Mouse (Mus musculus): Measurements from ENCODE around the gene C1qtnf6. TPM values are rescaled to one million over a fixed set of nuclear protein-coding genes. Genes with fewer than 3 reads are reported as not detected.

C1qtnf6 gene
- polyA plus RNA-seq, 1 experiment from 2014 or later = 22.9 TPM

DNA sequence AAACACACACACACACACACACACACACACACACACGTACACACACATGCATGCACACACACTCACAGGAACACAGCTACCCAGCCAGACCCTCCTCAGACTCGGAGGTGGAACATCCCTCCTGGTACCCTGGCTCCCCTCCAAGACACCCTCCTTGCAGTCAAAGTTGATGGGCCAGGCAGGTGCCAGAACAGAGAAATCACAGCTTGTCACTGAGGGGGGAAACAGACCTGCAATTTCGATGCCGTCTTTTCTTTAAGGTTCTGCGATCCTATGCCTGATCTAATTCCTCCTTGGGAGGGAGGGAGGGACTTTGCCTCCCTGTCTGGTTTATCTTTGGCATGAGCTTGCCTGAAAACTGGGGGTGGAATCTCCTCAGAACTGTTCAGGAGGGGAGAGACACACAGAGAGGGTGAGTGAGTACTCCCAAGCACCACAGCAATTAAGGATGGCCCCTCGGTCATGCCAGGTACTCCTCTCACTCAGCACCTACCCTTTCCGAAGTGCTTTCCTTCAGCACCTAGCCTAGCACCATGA lies 11.6 kb upstream of the C1qtnf6 start:
- Histone ChIP-seq H3K4me1 (no peaks in the 10 kb centered on the region), H3K9ac (no peak overlapping the region), H3K4me3 (no peak overlapping the region), H3K36me3 (no peaks in the 10 kb centered on the region), H3K9me3 (no peaks in the 10 kb centered on the region), H3K27me3 (peaks cover 38% of the 10 kb centered on the region), H3K4me2 (replicated peaks) (no peak overlapping the region), H3K27ac (no peak overlapping the region)
- ATAC-seq (ENCODE audit: insufficient number of reproducible peaks, insufficient read depth, low FRiP score, low TSS enrichment) = no peak
- 60% methylated on average over 7 of the region's 7 CpGs for WGBS

DNA sequence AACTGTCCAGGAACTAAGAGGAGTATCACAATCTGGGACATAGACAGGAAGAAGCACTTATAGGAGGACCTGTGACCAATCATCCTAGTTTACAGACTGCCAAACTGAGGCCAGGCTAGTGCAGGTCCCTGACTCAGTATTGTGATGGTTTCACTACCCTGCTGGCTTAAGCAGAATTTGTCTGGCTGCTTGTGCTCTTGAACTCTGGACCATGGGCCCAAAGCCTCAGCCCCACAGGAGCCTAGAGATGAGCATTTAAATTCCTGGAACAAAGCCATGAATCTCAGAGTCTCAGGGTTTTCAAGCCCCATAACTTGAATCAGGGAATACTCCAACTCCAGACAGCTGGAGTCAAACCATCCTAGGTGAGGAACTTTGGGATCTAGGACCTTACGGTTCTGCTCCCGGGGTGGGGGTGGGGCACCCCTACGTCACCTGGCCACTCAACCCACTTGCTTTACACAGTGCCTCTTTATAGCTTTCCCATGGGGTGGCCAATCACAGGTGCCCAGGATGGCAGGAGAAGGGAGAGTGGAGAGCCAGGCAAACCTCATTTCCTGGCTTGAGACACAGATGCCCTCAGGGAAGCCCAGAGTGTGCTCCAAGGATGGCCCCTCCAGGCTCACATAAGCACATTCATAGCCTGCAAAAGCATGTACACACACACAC lies 11.0 kb upstream of the C1qtnf6 start:
- Histone ChIP-seq H3K27me3 (peaks cover 38% of the 10 kb centered on the region), H3K27ac (no peak overlapping the region), H3K9me3 (no peaks in the 10 kb centered on the region), H3K4me2 (replicated peaks) (no peak overlapping the region), H3K4me1 (no peaks in the 10 kb centered on the region), H3K9ac (0 out of 2 replicates have a peak overlapping the region, but pooled peaks have one; percentile 2), H3K36me3 (no peaks in the 10 kb centered on the region), H3K4me3 (no peak overlapping the region)
- ATAC-seq (ENCODE audit: insufficient number of reproducible peaks, insufficient read depth, low FRiP score, low TSS enrichment) = no peak
- WGBS = 76% methylated on average over 3 of the region's 3 CpGs

- H3K27me3 ChIP-seq = peaks cover 38% of the 10 kb centered on the region
- no peak overlapping the region for H3K4me3 ChIP-seq
- WGBS = 70% methylated on average over 3 of the region's 3 CpGs
- no peaks in the 10 kb centered on the region for H3K4me1 ChIP-seq
- H3K36me3 ChIP-seq = no peaks in the 10 kb centered on the region
- H3K9ac ChIP-seq = no peak overlapping the region
- no peak overlapping the region for H3K4me2 ChIP-seq (replicated peaks)
- H3K9me3 ChIP-seq = no peaks in the 10 kb centered on the region
- ATAC-seq (ENCODE audit: insufficient number of reproducible peaks, insufficient read depth, low FRiP score, low TSS enrichment) = no peak
- H3K27ac ChIP-seq = no peak overlapping the region
Measured at GRCm38 (mm10) chr15:78541606-78542005, 10.4 kb upstream of the C1qtnf6 start.

DNA sequence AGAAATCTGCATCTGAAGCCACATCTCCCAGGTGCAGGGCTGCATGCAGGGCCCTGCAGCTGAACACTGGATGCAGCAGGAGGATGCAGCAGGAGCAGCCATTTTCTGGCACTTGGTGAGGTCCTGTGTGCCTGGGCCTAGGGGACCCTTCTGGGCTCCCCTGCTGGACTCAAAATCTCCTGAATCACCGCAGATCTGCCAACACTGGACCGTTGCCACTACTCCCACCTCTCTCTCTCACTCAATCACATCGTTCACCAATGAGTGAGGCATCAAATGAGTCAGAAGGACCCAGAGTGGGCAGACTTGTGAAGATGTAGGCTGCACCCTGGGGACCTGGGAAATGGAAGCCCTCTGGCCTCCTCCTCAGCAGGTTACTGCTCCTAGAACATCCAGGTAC lies 9.8 kb upstream of the C1qtnf6 start:
- no peak overlapping the region for H3K9ac ChIP-seq
- H3K27me3 ChIP-seq = peaks cover 38% of the 10 kb centered on the region
- H3K36me3 ChIP-seq = no peaks in the 10 kb centered on the region
- WGBS = 88% methylated on average over 3 of the region's 3 CpGs
- no peak overlapping the region for H3K27ac ChIP-seq
- ATAC-seq (ENCODE audit: insufficient number of reproducible peaks, insufficient read depth, low FRiP score, low TSS enrichment) = no peak
- no peaks in the 10 kb centered on the region for H3K9me3 ChIP-seq
- no peak overlapping the region for H3K4me3 ChIP-seq
- H3K4me1 ChIP-seq = no peaks in the 10 kb centered on the region
- no peak overlapping the region for H3K4me2 ChIP-seq (replicated peaks)

DNA sequence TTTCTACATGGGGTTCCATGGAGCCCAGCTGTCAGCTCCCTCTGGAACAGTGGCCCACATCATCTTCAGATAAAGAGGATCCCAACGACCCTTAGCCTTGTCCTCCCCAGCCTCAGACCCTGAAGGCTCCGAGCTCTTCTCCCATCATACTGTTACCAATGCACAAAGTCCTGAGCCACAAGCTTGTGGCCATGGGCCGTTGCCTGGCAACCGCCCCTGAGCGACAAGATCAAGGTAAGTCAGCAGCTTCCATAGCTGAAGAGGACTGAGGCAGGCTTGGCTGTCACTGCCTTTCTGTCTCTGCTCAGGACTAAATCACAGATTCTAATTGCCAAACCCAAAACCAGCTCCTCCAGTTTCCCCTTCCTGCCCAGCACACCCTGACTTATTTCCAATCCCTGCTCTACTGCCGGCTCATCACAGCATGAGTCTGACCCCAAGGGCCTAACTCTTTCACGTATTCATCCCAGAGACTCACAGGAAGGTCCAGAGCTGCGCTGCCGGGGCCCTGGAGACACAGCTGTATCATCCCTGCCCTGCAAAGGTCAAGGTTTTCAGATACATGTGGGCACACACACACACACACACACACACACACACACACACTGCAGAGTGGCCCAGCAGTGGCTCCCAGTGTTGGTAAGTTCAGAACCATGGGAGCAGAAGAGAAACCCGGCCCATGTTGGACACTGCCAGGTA lies 4.7 kb upstream of the C1qtnf6 start:
- peaks cover 21% of the 10 kb centered on the region for H3K27me3 ChIP-seq
- H3K4me3 ChIP-seq = no peak overlapping the region
- no peaks in the 10 kb centered on the region for H3K36me3 ChIP-seq
- no peak overlapping the region for H3K27ac ChIP-seq
- H3K9me3 ChIP-seq = no peaks in the 10 kb centered on the region
- no peak overlapping the region for H3K4me2 ChIP-seq (replicated peaks)
- no peak for ATAC-seq (ENCODE audit: insufficient number of reproducible peaks, insufficient read depth, low FRiP score, low TSS enrichment)
- no peak overlapping the region for H3K9ac ChIP-seq
- peaks cover 11% of the 10 kb centered on the region for H3K4me1 ChIP-seq
- WGBS = 46% methylated on average over 10 of the region's 10 CpGs

DNA sequence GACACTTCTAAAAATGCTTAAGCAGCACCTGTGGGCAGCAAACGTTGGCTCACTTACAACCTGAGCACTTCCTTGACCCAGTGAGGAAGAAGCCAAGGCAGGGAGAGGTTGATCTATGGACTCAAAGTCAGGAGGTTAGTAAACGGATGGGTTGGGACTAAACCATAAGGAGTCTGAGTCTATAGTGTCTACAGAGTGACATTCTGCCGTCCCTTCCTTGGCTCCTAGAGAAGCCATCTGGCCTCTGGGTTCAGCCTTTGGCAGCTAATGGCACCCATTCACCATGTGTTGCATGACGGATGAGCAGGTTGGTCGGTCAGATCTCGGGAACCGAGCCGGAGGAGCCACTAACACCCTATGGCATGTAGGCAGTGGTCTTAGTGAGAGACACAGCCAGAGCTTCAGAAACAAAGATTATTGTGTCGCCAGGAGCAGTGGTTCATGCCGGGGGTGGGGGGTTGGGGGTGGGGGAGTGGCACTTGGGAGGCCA lies 2.2 kb upstream of the C1qtnf6 start:
- H3K9me3 ChIP-seq = no peaks in the 10 kb centered on the region
- H3K36me3 ChIP-seq = no peaks in the 10 kb centered on the region
- H3K4me3 ChIP-seq = no peak overlapping the region
- peaks cover 31% of the 10 kb centered on the region for H3K4me1 ChIP-seq
- no peak overlapping the region for H3K4me2 ChIP-seq (replicated peaks)
- no peak overlapping the region for H3K27ac ChIP-seq
- ATAC-seq (ENCODE audit: insufficient number of reproducible peaks, insufficient read depth, low FRiP score, low TSS enrichment) = no peak
- WGBS = 79% methylated on average over 10 of the region's 10 CpGs
- 0 out of 2 replicates have a peak, but pooled peaks cover 3% of the 10 kb centered on the region for H3K27me3 ChIP-seq
- peak overlapping the region; percentile 19; the same call in 1 of the 2 replicates for H3K9ac ChIP-seq

DNA sequence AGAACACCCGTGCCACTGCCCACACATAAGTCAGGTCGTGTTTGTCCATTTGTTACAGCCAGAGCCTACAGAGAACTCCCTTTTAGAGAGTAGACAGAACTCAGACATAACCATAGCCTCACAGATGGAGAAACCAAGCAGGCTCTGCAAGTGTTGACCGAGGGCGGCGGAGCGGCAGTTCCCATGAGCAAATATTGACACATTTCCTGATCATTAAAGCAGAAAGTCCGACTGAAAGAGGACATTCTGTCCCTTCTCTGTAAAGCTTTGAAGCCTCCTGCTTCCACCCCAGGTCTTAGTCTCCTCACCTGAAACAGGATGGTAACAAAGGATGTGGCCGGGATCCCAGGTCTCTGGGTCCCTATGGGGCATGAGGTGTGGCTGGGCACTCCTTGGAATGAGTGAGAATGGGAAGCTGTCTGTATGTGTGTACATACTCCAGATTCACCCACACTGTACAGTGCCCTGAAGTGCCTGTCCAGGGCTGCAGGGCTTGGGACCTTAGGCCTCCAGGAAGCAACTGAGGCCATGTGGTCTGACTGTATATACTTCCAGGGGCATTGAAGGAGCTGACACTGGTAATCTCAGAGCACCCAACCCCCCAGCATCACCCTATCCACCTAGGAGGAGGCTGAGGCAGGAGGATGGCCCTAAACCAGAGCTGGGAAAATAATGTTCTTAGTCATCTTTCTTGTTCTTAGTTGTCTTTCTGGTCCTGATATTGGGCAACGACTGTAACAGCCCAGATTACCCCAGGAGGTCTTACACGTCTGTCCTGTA lies 1.5 kb upstream of the C1qtnf6 start:
- WGBS = 73% methylated on average over 10 of the region's 10 CpGs
- no peak overlapping the region for H3K27ac ChIP-seq

DNA sequence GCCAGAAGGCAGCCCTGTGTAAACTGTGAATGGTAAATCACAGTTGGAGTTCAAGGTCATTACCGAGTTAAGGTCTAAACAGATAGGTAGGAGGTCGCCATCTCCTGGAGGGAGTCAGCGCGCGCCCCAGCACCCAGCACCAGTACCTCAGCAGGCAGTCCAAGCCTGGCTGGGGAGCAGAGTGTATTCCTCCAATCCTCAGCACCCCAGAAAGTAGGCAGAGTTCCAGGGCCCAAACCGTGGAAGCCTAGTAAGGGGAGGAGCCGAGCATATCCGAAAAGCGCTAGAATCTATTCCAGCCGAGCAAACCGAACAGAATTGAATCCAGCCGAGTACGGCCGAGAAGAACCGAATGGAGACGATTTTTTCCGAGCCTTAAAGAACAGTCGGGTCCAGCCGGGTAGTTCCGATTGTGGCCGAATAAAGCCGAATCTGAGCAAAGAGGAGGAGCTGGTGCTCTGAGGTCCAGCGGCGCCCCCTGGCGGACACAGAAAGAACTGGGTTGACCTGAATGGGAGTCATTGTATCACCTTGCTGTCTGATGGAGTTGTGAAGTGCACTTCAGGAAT lies 769 bp upstream of the C1qtnf6 start:
- no peaks in the 10 kb centered on the region for H3K36me3 ChIP-seq
- H3K4me2 ChIP-seq (replicated peaks) = peak overlapping the region; percentile 50
- WGBS = under 1% methylated on average over 25 of the region's 25 CpGs
- H3K9ac ChIP-seq = peak overlapping the region; percentile 53
- ATAC-seq (ENCODE audit: insufficient number of reproducible peaks, insufficient read depth, low FRiP score, low TSS enrichment) = peak; percentile 70
- H3K27ac ChIP-seq = peak overlapping the region; percentile 66
- 0 out of 2 replicates have a peak, but pooled peaks cover 3% of the 10 kb centered on the region for H3K27me3 ChIP-seq
- H3K4me3 ChIP-seq = 0 out of 2 replicates have a peak overlapping the region, but pooled peaks have one; percentile 13
- peaks cover 31% of the 10 kb centered on the region for H3K4me1 ChIP-seq
- H3K9me3 ChIP-seq = no peaks in the 10 kb centered on the region

More for the DNA sequence above, 1.5 kb upstream of the C1qtnf6 start:
- H3K4me2 ChIP-seq (replicated peaks) = no peak overlapping the region
- 0 out of 2 replicates have a peak, but pooled peaks cover 3% of the 10 kb centered on the region for H3K27me3 ChIP-seq
- H3K4me3 ChIP-seq = no peak overlapping the region
- H3K36me3 ChIP-seq = no peaks in the 10 kb centered on the region
- H3K4me1 ChIP-seq = peaks cover 31% of the 10 kb centered on the region
- no peaks in the 10 kb centered on the region for H3K9me3 ChIP-seq
- ATAC-seq (ENCODE audit: insufficient number of reproducible peaks, insufficient read depth, low FRiP score, low TSS enrichment) = no peak
- no peak overlapping the region; the same call in 1 of the 2 replicates for H3K9ac ChIP-seq

DNA sequence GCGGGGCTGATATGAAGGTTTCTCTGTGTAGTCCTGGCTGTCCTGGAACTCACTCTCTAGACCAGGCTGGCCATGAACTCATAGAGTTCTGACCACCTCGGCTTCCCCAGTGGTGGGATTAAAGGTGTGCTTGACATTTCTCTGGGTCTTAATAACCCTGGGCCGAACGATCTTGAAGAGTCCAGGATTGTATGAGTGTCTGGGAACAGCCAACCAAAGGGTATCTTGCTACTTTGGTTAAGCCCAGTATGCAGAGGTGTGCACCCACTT lies 170 bp upstream of the C1qtnf6 start:
- 0 out of 2 replicates have a peak overlapping the region, but pooled peaks have one; percentile 13 for H3K4me3 ChIP-seq
- 0 out of 2 replicates have a peak, but pooled peaks cover 3% of the 10 kb centered on the region for H3K27me3 ChIP-seq
- H3K4me1 ChIP-seq = peaks cover 31% of the 10 kb centered on the region
- 0 out of 2 replicates have a peak overlapping the region, but pooled peaks have one; percentile 53 for H3K9ac ChIP-seq
- no peak for ATAC-seq (ENCODE audit: insufficient number of reproducible peaks, insufficient read depth, low FRiP score, low TSS enrichment)
- H3K36me3 ChIP-seq = no peaks in the 10 kb centered on the region
- peak overlapping the region; percentile 66 for H3K27ac ChIP-seq
- H3K9me3 ChIP-seq = no peaks in the 10 kb centered on the region
- 70% methylated on average over 4 of the region's 4 CpGs for WGBS
- peak overlapping the region; percentile 50 for H3K4me2 ChIP-seq (replicated peaks)

DNA sequence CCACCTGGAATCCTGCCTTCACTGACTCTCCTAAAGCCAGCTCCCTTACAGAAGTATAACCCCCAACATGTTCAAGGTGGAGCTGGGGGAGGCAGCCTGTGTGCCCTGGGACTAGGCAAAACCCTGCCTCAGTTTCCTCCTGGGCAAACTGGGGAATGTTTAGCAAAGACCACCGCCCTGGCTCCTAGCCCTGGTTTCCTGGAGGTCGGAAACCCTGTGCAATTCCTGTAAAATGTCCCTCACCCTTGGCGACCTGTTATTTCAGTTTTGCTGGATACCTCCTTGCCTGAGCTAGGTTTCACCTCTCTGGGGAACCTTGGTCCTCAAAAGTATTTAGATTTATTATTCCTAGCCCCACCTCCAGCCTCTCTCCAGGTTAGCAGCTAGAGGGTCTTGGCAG lies 1.1 kb downstream of the C1qtnf6 start:
- peak overlapping the region; percentile 64; the same call in 1 of the 2 replicates for H3K9ac ChIP-seq
- peak overlapping the region; percentile 63 for H3K4me2 ChIP-seq (replicated peaks)
- 68% methylated on average over 3 of the region's 3 CpGs for WGBS

DNA sequence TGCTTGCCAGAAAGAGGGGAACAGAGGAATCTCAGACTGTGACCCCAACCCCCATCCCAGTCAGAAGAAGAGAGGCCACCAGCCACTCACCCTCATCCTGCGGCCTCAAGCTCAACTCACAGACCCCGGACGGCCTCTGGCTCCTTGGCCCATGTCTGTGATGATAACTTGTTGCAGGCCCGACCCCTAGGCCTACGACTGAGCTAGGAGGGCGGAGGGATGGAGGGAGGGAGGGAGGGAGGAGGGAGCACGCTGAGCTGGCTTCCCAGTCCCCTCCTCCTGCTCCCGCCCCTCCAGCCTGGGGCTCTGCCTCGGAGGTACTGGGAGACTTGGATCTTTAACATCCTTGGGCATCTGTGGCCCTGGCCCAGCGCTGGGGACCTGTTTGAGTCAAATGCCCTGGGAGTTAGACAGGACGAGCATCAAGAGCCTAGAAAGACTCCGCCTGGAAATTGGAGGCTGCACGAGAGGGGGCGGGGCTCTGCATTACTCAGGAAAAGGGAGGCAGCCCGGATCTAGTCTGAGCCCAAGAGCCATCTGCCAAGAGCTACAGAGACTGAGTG lies 1.7 kb downstream of the C1qtnf6 start:
- Histone ChIP-seq H3K9me3 (no peaks in the 10 kb centered on the region), H3K4me1 (peaks cover 35% of the 10 kb centered on the region), H3K27me3 (0 out of 2 replicates have a peak, but pooled peaks cover 3% of the 10 kb centered on the region), H3K27ac (peak overlapping the region; percentile 86), H3K9ac (peak overlapping the region; percentile 64), H3K4me2 (replicated peaks) (peak overlapping the region; percentile 63), H3K36me3 (no peaks in the 10 kb centered on the region), H3K4me3 (peak overlapping the region; percentile 37)
- ATAC-seq (ENCODE audit: insufficient number of reproducible peaks, insufficient read depth, low FRiP score, low TSS enrichment) = peak; percentile 54; the same call in 1 of the 2 replicates
- WGBS = 2% methylated on average over 15 of the region's 15 CpGs

More for the DNA sequence above, 1.1 kb downstream of the C1qtnf6 start:
- no peaks in the 10 kb centered on the region for H3K36me3 ChIP-seq
- H3K27me3 ChIP-seq = 0 out of 2 replicates have a peak, but pooled peaks cover 3% of the 10 kb centered on the region
- H3K4me3 ChIP-seq = no peak overlapping the region
- H3K9me3 ChIP-seq = no peaks in the 10 kb centered on the region
- no peak for ATAC-seq (ENCODE audit: insufficient number of reproducible peaks, insufficient read depth, low FRiP score, low TSS enrichment)
- peaks cover 35% of the 10 kb centered on the region for H3K4me1 ChIP-seq
- H3K27ac ChIP-seq = peak overlapping the region; percentile 86

Data from embryonic facial prominence, embryonic 12.5 days (tissue).